Mouse (Mus musculus) kidney, adult 8-10 months (tissue): ENCODE measurements at regions not wholly inside any gene's neighbourhood (a gene's known extent, or its start where the extent isn't known, plus 50 kb on each side); places are given as distances from the start of the nearest gene placed in this dataset.
A peak's percentile ranks its signal among the peaks of the same experiment; 100 is the strongest.

Source experiments
- DNase-seq, 2 experiments: peaks; one replicate each; pipeline ENCODE4 v3.0.0; 2022

GRCm38 (mm10) chr6:67113686-67114278, 76.5 kb upstream of the Gadd45a start:
- peak; percentile 63 to 82 for DNase-seq

GRCm38 (mm10) chr6:67113261-67113660, 76.0 kb upstream of the Gadd45a start:
- DNase-seq, result no peak

- DNase-seq, result no peak
These were observed 75.1 kb upstream of the Gadd45a start for GRCm38 (mm10) chr6:67112311-67112710.

- no peak for DNase-seq
These were observed 74.3 kb upstream of the Gadd45a start for GRCm38 (mm10) chr6:67111581-67111980.

- no peak for DNase-seq
These were observed 73.1 kb upstream of the Gadd45a start for GRCm38 (mm10) chr6:67110391-67110790.

- DNase-seq, result no peak
These were observed 72.5 kb upstream of the Gadd45a start for GRCm38 (mm10) chr6:67109774-67110173.

GRCm38 (mm10) chr6:67107517-67107916, 70.3 kb upstream of the Gadd45a start:
- peak; percentile 89 to 96 for DNase-seq

GRCm38 (mm10) chr6:67106493-67106892, 69.2 kb upstream of the Gadd45a start:
- peak; percentile 81 to 87 for DNase-seq

- no peak for DNase-seq
These were observed 68.1 kb upstream of the Gadd45a start for GRCm38 (mm10) chr6:67105386-67105785.

GRCm38 (mm10) chr6:67104205-67104604, 66.9 kb upstream of the Gadd45a start:
- DNase-seq, result no peak

- DNase-seq, result peak; percentile 64 to 73
These were observed 65.4 kb upstream of the Gadd45a start for GRCm38 (mm10) chr6:67102541-67103134.

- DNase-seq, result peak in 1 of 2 experiments; percentile 34
These were observed 64.8 kb upstream of the Gadd45a start for GRCm38 (mm10) chr6:67102014-67102413.

GRCm38 (mm10) chr6:67094426-67094825, 57.2 kb upstream of the Gadd45a start:
- no peak for DNase-seq

GRCm38 (mm10) chr6:67093128-67093527, 55.9 kb upstream of the Gadd45a start:
- no peak for DNase-seq

GRCm38 (mm10) chr6:67090150-67090549, 52.9 kb upstream of the Gadd45a start:
- no peak for DNase-seq

GRCm38 (mm10) chr6:67089530-67090140, 52.4 kb upstream of the Gadd45a start:
- no peak for DNase-seq

- peak in 1 of 2 experiments; percentile 62 for DNase-seq
These were observed 51.6 kb upstream of the Gadd45a start for GRCm38 (mm10) chr6:67088741-67089455.

- DNase-seq, result no peak
These were observed 50.7 kb upstream of the Gadd45a start for GRCm38 (mm10) chr6:67087837-67088440.

- DNase-seq, result no peak
These were observed 50.1 kb upstream of the Gadd45a start for GRCm38 (mm10) chr6:67087393-67087792.
